Mouse (Mus musculus) forebrain, embryonic 16.5 days (tissue): Measurements from ENCODE around the gene Capzb. TPM values are rescaled to one million over a fixed set of nuclear protein-coding genes. Genes with fewer than 3 reads are reported as not detected.

Experiments
- ATAC-seq: fragments of 200-750 bp; cut with Nextera tagmentation; 2 replicates; pipeline ENCODE4 v1.8.0; 2017; ENCODE audit warnings: mild to moderate bottlenecking, moderate library complexity
- H3K27ac ChIP-seq: fragments of 300-500 bp; sonication (generic); 2 replicates; pipeline ENCODE4 v1.5.1; 2014; ENCODE audit warnings: low read length, control low read depth
- H3K27me3 ChIP-seq: fragments of 300-500 bp; sonication (generic); replicated peaks from 2 replicates; pipeline ENCODE4 v1.6.1; 2014; ENCODE audit warnings: low read length; ENCODE audit not compliant: control insufficient read depth, insufficient read depth
- H3K36me3 ChIP-seq: fragments of 300-500 bp; sonication (generic); 2 replicates; pipeline ENCODE4 v1.6.1; 2014; ENCODE audit not compliant: control insufficient read depth, insufficient read depth
- H3K4me1 ChIP-seq: fragments of 300-500 bp; sonication (generic); replicated peaks from 2 replicates; pipeline ENCODE4 v1.6.1; 2014; ENCODE audit warnings: low read length; ENCODE audit not compliant: control insufficient read depth, insufficient read depth
- H3K4me2 ChIP-seq: fragments of 300-500 bp; sonication (generic); 2 replicates; pipeline ENCODE4 v1.6.1; 2014; ENCODE audit warnings: mild to moderate bottlenecking, low read length, control low read depth
- H3K4me3 ChIP-seq: fragments of 300-500 bp; sonication (generic); replicated peaks from 2 replicates; pipeline ENCODE4 v1.5.1; 2014; ENCODE audit warnings: mild to moderate bottlenecking, low read length, control low read depth
- H3K9ac ChIP-seq: fragments of 300-500 bp; sonication (generic); replicated peaks from 2 replicates; pipeline ENCODE4 v1.6.1; 2014; ENCODE audit warnings: low read depth, low read length, control low read depth
- H3K9me3 ChIP-seq: fragments of 300-500 bp; sonication (generic); 2 replicates; pipeline ENCODE4 v1.6.1; 2016; ENCODE audit warnings: low read length; ENCODE audit not compliant: control insufficient read depth
- WGBS: fragments of 180-500 bp; shearing (Covaris S2); extraction: QIAGEN DNeasy Blood & Tissue Kit; methylation state at CpG from one replicate; pipeline ENCODE4 v1.1.7; 2014; 5-methylcytosine and 5-hydroxymethylcytosine counted together
- polyA plus RNA-seq: library from polyadenylated mRNA; unstranded; fragments of >200 nt; fragmentation: Nextera tagmentation; extraction: Ambion mirVana; gene quantifications from 2 replicates; pipeline ENCODE4 v1.2.1, GENCODE M21; 2015

The Capzb gene
- 311 and 321 TPM in 2 replicates for polyA plus RNA-seq

- no peaks in the 10 kb centered on the region for H3K36me3 ChIP-seq
- peak within 1 kb of the TSS; percentile 82 for H3K9ac ChIP-seq
- H3K27ac ChIP-seq = peak within 1 kb of the TSS; percentile 72
- no peaks in the 10 kb centered on the region for H3K27me3 ChIP-seq
- peaks cover 37% of the 10 kb centered on the region for H3K4me1 ChIP-seq
- H3K9me3 ChIP-seq = no peaks in the 10 kb centered on the region
- H3K4me2 ChIP-seq = peak within 1 kb of the TSS; percentile 84
- WGBS = under 1% methylated on average over 58 of the region's 69 CpGs
- peak; percentile 97 for ATAC-seq
- H3K4me3 ChIP-seq = peak within 1 kb of the TSS; percentile 85
These were observed at the start of gene Capzb for GRCm38 (mm10) chr4:139192499-139193175. Capzb (plus strand) TSS chr4:139192899.

GRCm38 (mm10) chr4:139142985-139143384, 49.7 kb upstream of the Capzb start:
- no peak for ATAC-seq
- H3K9me3 ChIP-seq = peaks cover 5% of the 10 kb centered on the region; the same call in 1 of the 2 replicates
- no peak overlapping the region for H3K4me3 ChIP-seq
- no peaks in the 10 kb centered on the region for H3K27me3 ChIP-seq
- H3K36me3 ChIP-seq = no peaks in the 10 kb centered on the region
- H3K9ac ChIP-seq = no peak overlapping the region
- WGBS = 32% methylated on average over 9 of the region's 9 CpGs
- no peak overlapping the region for H3K27ac ChIP-seq
- no peaks in the 10 kb centered on the region for H3K4me1 ChIP-seq
- H3K4me2 ChIP-seq = peak overlapping the region; percentile 34

GRCm38 (mm10) chr4:139144577-139144976, 48.1 kb upstream of the Capzb start:
- Histone ChIP-seq H3K9me3 (peaks cover 13% of the 10 kb centered on the region), H3K27ac (no peak overlapping the region), H3K9ac (no peak overlapping the region), H3K27me3 (no peaks in the 10 kb centered on the region), H3K4me2 (no peak overlapping the region), H3K4me1 (no peaks in the 10 kb centered on the region), H3K36me3 (no peaks in the 10 kb centered on the region), H3K4me3 (no peak overlapping the region)
- no peak for ATAC-seq
- WGBS = 47% methylated on average over 4 of the region's 4 CpGs

- no peak overlapping the region for H3K4me2 ChIP-seq
- ATAC-seq = no peak
- no peaks in the 10 kb centered on the region for H3K4me1 ChIP-seq
- peaks cover 13% of the 10 kb centered on the region for H3K9me3 ChIP-seq
- no peak overlapping the region for H3K4me3 ChIP-seq
- H3K36me3 ChIP-seq = no peaks in the 10 kb centered on the region
- no peaks in the 10 kb centered on the region for H3K27me3 ChIP-seq
- no peak overlapping the region for H3K9ac ChIP-seq
- WGBS = 97% methylated on average over 11 of the region's 11 CpGs
- no peak overlapping the region for H3K27ac ChIP-seq
These were observed 47.5 kb upstream of the Capzb start for GRCm38 (mm10) chr4:139145156-139145555.

GRCm38 (mm10) chr4:139146760-139147159, 45.9 kb upstream of the Capzb start:
- ATAC-seq = no peak
- Histone ChIP-seq H3K4me3 (no peak overlapping the region), H3K9ac (no peak overlapping the region), H3K27ac (no peak overlapping the region), H3K36me3 (no peaks in the 10 kb centered on the region), H3K4me2 (no peak overlapping the region), H3K4me1 (no peaks in the 10 kb centered on the region), H3K27me3 (no peaks in the 10 kb centered on the region), H3K9me3 (peaks cover 13% of the 10 kb centered on the region)
- WGBS = 86% methylated on average over 5 of the region's 5 CpGs

GRCm38 (mm10) chr4:139151370-139151769, 41.3 kb upstream of the Capzb start:
- H3K4me3 ChIP-seq = no peak overlapping the region
- no peaks in the 10 kb centered on the region for H3K27me3 ChIP-seq
- 75% methylated on average over 6 of the region's 6 CpGs for WGBS
- H3K4me2 ChIP-seq = no peak overlapping the region
- peaks cover 12% of the 10 kb centered on the region for H3K9me3 ChIP-seq
- H3K4me1 ChIP-seq = no peaks in the 10 kb centered on the region
- ATAC-seq = no peak
- H3K9ac ChIP-seq = no peak overlapping the region
- H3K36me3 ChIP-seq = no peaks in the 10 kb centered on the region
- no peak overlapping the region for H3K27ac ChIP-seq

GRCm38 (mm10) chr4:139154576-139155307, 38.0 kb upstream of the Capzb start:
- no peaks in the 10 kb centered on the region for H3K27me3 ChIP-seq
- H3K4me3 ChIP-seq = no peak overlapping the region
- no peak overlapping the region for H3K4me2 ChIP-seq
- H3K9me3 ChIP-seq = no peaks in the 10 kb centered on the region
- WGBS = 82% methylated on average over 20 of the region's 20 CpGs
- H3K4me1 ChIP-seq = no peaks in the 10 kb centered on the region
- no peak for ATAC-seq
- no peak overlapping the region for H3K9ac ChIP-seq
- no peaks in the 10 kb centered on the region for H3K36me3 ChIP-seq
- H3K27ac ChIP-seq = no peak overlapping the region

GRCm38 (mm10) chr4:139156538-139156937, 36.2 kb upstream of the Capzb start:
- Histone ChIP-seq H3K36me3 (no peaks in the 10 kb centered on the region), H3K9ac (no peak overlapping the region), H3K27me3 (no peaks in the 10 kb centered on the region), H3K4me1 (no peaks in the 10 kb centered on the region), H3K4me3 (no peak overlapping the region), H3K27ac (no peak overlapping the region), H3K9me3 (no peaks in the 10 kb centered on the region), H3K4me2 (no peak overlapping the region)
- 91% methylated on average over 6 of the region's 6 CpGs for WGBS
- ATAC-seq = no peak

- 94% methylated on average over 14 of the region's 14 CpGs for WGBS
- no peaks in the 10 kb centered on the region for H3K36me3 ChIP-seq
- H3K4me2 ChIP-seq = no peak overlapping the region
- H3K9me3 ChIP-seq = no peaks in the 10 kb centered on the region
- H3K4me3 ChIP-seq = no peak overlapping the region
- ATAC-seq = no peak
- H3K9ac ChIP-seq = no peak overlapping the region
- no peaks in the 10 kb centered on the region for H3K4me1 ChIP-seq
- H3K27me3 ChIP-seq = no peaks in the 10 kb centered on the region
- no peak overlapping the region for H3K27ac ChIP-seq
These were observed 34.3 kb upstream of the Capzb start for GRCm38 (mm10) chr4:139158350-139158749.
